ENCODE assay signal across 8 mouse cellular contexts in genomic region chr2:122368995-122369739, GRCm38 (mm10). TPM values are rescaled to one million over a fixed set of nuclear protein-coding genes. Genes with fewer than 3 reads are reported as not detected.
DNase-seq lines count a peak whose midpoint lies in the region; ATAC-seq and TF ChIP-seq lines count a peak whose summit lies in the region.

Gene Shf (minus strand): TSS chr2:122369162.

- peak; percentile 58 to 64; a peak in 3 of 4 replicates for TF ChIP-seq POLR2A in MEL (IDR thresholded peaks at IDR 0.05; ENCODE audit: control insufficient read depth in 1 of 2, insufficient read depth in 1 of 2, low read depth in 1 of 2, low read length in 2 of 2, poor library complexity in 1 of 2)

- H3K4me3 ChIP-seq in MEL (ENCODE audit: control insufficient read depth in 1 of 2, insufficient read depth in 1 of 2, low read depth in 2 of 2, low read length in 2 of 2) = peak within 1 kb of the TSS; percentile 73 to 94
- H3K4me3 ChIP-seq in hindbrain, embryonic 10.5 days = peak within 1 kb of the TSS; percentile 96
- peak within 1 kb of the TSS; percentile 92 for H3K4me3 ChIP-seq in lung, embryonic 16.5 days (ENCODE audit: low read length)

- peak within 1 kb of the TSS; percentile 56 for H3K9ac ChIP-seq in MEL (ENCODE audit: control insufficient read depth, low read depth, low read length, poor library complexity, severe bottlenecking)
- peak within 1 kb of the TSS; percentile 90 for H3K9ac ChIP-seq in lung, embryonic 16.5 days (ENCODE audit: low read length)

- whole genome bisulfite sequencing in hindbrain, embryonic 10.5 days = 1% methylated on average over 53 of the region's 54 CpGs
- 1% methylated on average over 32 of the region's 54 CpGs for WGBS in lung, embryonic 16.5 days

- no peaks in the 10 kb centered on the region for H3K9me3 ChIP-seq in MEL (replicated peaks; ENCODE audit: insufficient read depth, low read length)
- no peaks in the 10 kb centered on the region for H3K9me3 ChIP-seq in hindbrain, embryonic 10.5 days
- no peaks in the 10 kb centered on the region for H3K9me3 ChIP-seq in lung, embryonic 16.5 days (ENCODE audit: control insufficient read depth, low read length)

- DNase-seq in MEL (ENCODE audit: low read depth, low spot score) = peak; percentile 91
- DNase-seq in cerebellum, adult 9-11 months = peak; percentile 94
- peak; percentile 80 to 89 for DNase-seq in frontal cortex, adult 2 months (ENCODE audit: extremely low spot score in 1 of 2, low spot score in 1 of 2)
- DNase-seq in hindbrain, embryonic 10.5 days (ENCODE audit: low spot score) = peak; percentile 95
- peak; percentile 92 for DNase-seq in layer of hippocampus, adult 9-11 months
- DNase-seq in ovary, postnatal 10 days (ENCODE audit: low spot score) = peak; percentile 84
- peak; percentile 90 for DNase-seq in thymus, postnatal 0 days (ENCODE audit: low spot score)

- H3K4me2 ChIP-seq in lung, embryonic 16.5 days (ENCODE audit: low read depth, low read length) = peak within 1 kb of the TSS; percentile 88

- H3K79me2 ChIP-seq in MEL (ENCODE audit: control insufficient read depth, insufficient read depth, low read length, poor library complexity) = no peaks in the 10 kb centered on the region; the same call in 1 of the 2 replicates

- H3K4me1 ChIP-seq in MEL (ENCODE audit: control insufficient read depth in 1 of 2, insufficient read depth in 2 of 2, low read length in 2 of 2) = peaks cover 8 to 20% of the 10 kb centered on the region in 2 experiments
- H3K4me1 ChIP-seq in hindbrain, embryonic 10.5 days (replicated peaks) = peaks cover 41% of the 10 kb centered on the region
- peaks cover 16% of the 10 kb centered on the region for H3K4me1 ChIP-seq in lung, embryonic 16.5 days (replicated peaks; ENCODE audit: control insufficient read depth, insufficient read depth, low read length)

- no peaks in the 10 kb centered on the region for H3K27me3 ChIP-seq in MEL (ENCODE audit: control insufficient read depth in 1 of 2, insufficient read depth in 2 of 2, low read length in 2 of 2)
- H3K27me3 ChIP-seq in hindbrain, embryonic 10.5 days (ENCODE audit: insufficient read depth, poor library complexity, severe bottlenecking) = peaks cover 22% of the 10 kb centered on the region
- H3K27me3 ChIP-seq in lung, embryonic 16.5 days (ENCODE audit: control insufficient read depth, insufficient read depth, low read depth, low read length) = peaks cover 5% of the 10 kb centered on the region; the same call in 1 of the 2 replicates

- no peak for TF ChIP-seq RAD21 in MEL (IDR thresholded peaks at IDR 0.05; ENCODE audit: low read depth, low read length)

- no peak for TF ChIP-seq EP300 in MEL (IDR thresholded peaks at IDR 0.05; ENCODE audit: low read depth in 1 of 2, low read length in 2 of 2)

- peaks cover 0 to 14% of the 10 kb centered on the region in 2 experiments; a peak in 2 of 4 replicates for H3K36me3 ChIP-seq in MEL (ENCODE audit: control insufficient read depth in 1 of 2, insufficient read depth in 2 of 2, low read length in 2 of 2)
- H3K36me3 ChIP-seq in hindbrain, embryonic 10.5 days = peaks cover 14% of the 10 kb centered on the region
- H3K36me3 ChIP-seq in lung, embryonic 16.5 days (ENCODE audit: control insufficient read depth, insufficient read depth, low read length) = no peaks in the 10 kb centered on the region

- peak within 1 kb of the TSS; percentile 46; the same call in 1 of the 2 replicates for H3K27ac ChIP-seq in MEL (ENCODE audit: control insufficient read depth, low read depth, low read length)
- peak within 1 kb of the TSS; percentile 98 for H3K27ac ChIP-seq in hindbrain, embryonic 10.5 days
- peak within 1 kb of the TSS; percentile 47 for H3K27ac ChIP-seq in lung, embryonic 16.5 days (ENCODE audit: low read length)

- ATAC-seq in lung, embryonic 16.5 days (ENCODE audit: low read depth) = peak; percentile 98

- TF ChIP-seq CTCF in MEL (IDR thresholded peaks at IDR 0.05 in 2 of 3, conservative IDR thresholded peaks at IDR 0.05 in 1 of 3; ENCODE audit: control insufficient read depth in 1 of 3, insufficient read depth in 1 of 3, low read depth in 2 of 3, low read length in 3 of 3, poor library complexity in 1 of 3, severe bottlenecking in 1 of 3) = no peak

TF ChIP-seq in MEL, 35 proteins besides CTCF, POLR2A, EP300 and RAD21:
- no peak for TF ChIP-seq TBP (IDR thresholded peaks at IDR 0.05; ENCODE audit: low read depth, low read length)
- TF ChIP-seq USF1 (IDR thresholded peaks at IDR 0.05; ENCODE audit: low read depth, low read length) = no peak
- TF ChIP-seq MYC (IDR thresholded peaks at IDR 0.05; ENCODE audit: low read depth, low read length) = no peak
- TF ChIP-seq NELFE (IDR thresholded peaks at IDR 0.05; ENCODE audit: low read depth, low read length) = peak; percentile 59
- TF ChIP-seq HCFC1 (IDR thresholded peaks at IDR 0.05; ENCODE audit: low read depth, low read length) = peak; percentile 20; the same call in 1 of the 2 replicates
- peak; percentile 66; the same call in 1 of the 2 replicates for TF ChIP-seq MAZ (IDR thresholded peaks at IDR 0.05; ENCODE audit: low read depth, low read length)
- TF ChIP-seq MYB (IDR thresholded peaks at IDR 0.05; ENCODE audit: low read depth, low read length) = no peak
- no peak for TF ChIP-seq MAFK (IDR thresholded peaks at IDR 0.05; ENCODE audit: borderline replicate concordance, low read depth, low read length)
- no peak for TF ChIP-seq BHLHE40 (IDR thresholded peaks at IDR 0.05; ENCODE audit: borderline replicate concordance, low read depth, low read length)
- TF ChIP-seq E2F4 (IDR thresholded peaks at IDR 0.05; ENCODE audit: borderline replicate concordance, low read depth, low read length) = no peak
- peak; percentile 65 for TF ChIP-seq MXI1 (IDR thresholded peaks at IDR 0.05; ENCODE audit: low read depth, low read length)
- TF ChIP-seq MAX (IDR thresholded peaks at IDR 0.05; ENCODE audit: low read length) = peak; percentile 36
- TF ChIP-seq TAL1 (IDR thresholded peaks at IDR 0.05; ENCODE audit: low read length) = no peak
- TF ChIP-seq TCF12 (IDR thresholded peaks at IDR 0.05; ENCODE audit: low read depth, low read length) = peak; percentile 50
- no peak; the same call in 1 of the 2 replicates for TF ChIP-seq POLR2AphosphoS2 (IDR thresholded peaks at IDR 0.05; ENCODE audit: low read length)
- 0 out of 2 replicates have a peak, but pooled peaks have one; percentile 36 for TF ChIP-seq UBTF (IDR thresholded peaks at IDR 0.05; ENCODE audit: borderline replicate concordance, insufficient read depth, low read depth, low read length)
- TF ChIP-seq ZMIZ1 (IDR thresholded peaks at IDR 0.05; ENCODE audit: low read depth, low read length) = peak; percentile 74; the same call in 1 of the 2 replicates
- peak; percentile 59; the same call in 1 of the 2 replicates for TF ChIP-seq SIN3A (IDR thresholded peaks at IDR 0.05; ENCODE audit: low read length)

RNA-seq across cellular contexts. Expression of gene Shf, which starts in this region (rescaled TPM):
- total RNA-seq in MEL (2012; rRNA removed) = 3.6 and 4.3 TPM in 2 replicates
- 1 to 10 TPM in 1 of 2 experiments, not detected in 1; 9.7 TPM for polyA plus RNA-seq in MEL (2012; ENCODE audit: insufficient read depth in 1 of 2, insufficient read length in 2 of 2, low read depth in 1 of 2, low replicate concordance in 2 of 2, missing spikeins in 1 of 2)
- polyA plus RNA-seq in frontal cortex, adult 2 months (2012; rRNA removed) = 45.1 and 57.6 TPM in 2 replicates
- polyA plus RNA-seq in hindbrain, embryonic 10.5 days (2016; fragmentation: Nextera tagmentation; extraction: Ambion mirVana) = 8.8 and 9.6 TPM in 2 replicates
- polyA plus RNA-seq in lung, embryonic 16.5 days (2015; fragmentation: Nextera tagmentation; extraction: Ambion mirVana) = 2.5 and 2.9 TPM in 2 replicates
- 3.4 and 3.9 TPM in 2 replicates for polyA plus RNA-seq in thymus, postnatal 0 days (2015; fragmentation: Nextera tagmentation; extraction: Ambion mirVana)

Comparison
In these comparisons a context has a peak if more than half of its experiments do, and no peak if none do; other contexts are left out.
1. Peak in every context shown above with its lines: DNase-seq, ATAC-seq, H3K4me3 ChIP-seq and H3K27ac ChIP-seq.
2. H3K27ac ChIP-seq: peak in every context shown above with its lines; median percentile 98 in hindbrain, embryonic 10.5 days; 47 in lung, embryonic 16.5 days; 46 in MEL.